Mouse (Mus musculus) gastrocnemius, adult 18-20 months (tissue): ENCODE data around the gene Gramd1c. TPM values are rescaled to one million over a fixed set of nuclear protein-coding genes. Genes with fewer than 3 reads are reported as not detected.

Source experiments
- DNase-seq: peaks from one replicate; pipeline ENCODE4 v3.0.0; 2021; ENCODE audit warnings: low spot score
- long read RNA-seq, 2 experiments: library from polyadenylated mRNA; stranded (forward); transcript quantifications; one replicate each; pipeline ENCODE4 v2.0.0; 2021
- total RNA-seq, 2 experiments: library from RNA; stranded (reverse); gene quantifications; 2 replicates each; pipeline ENCODE4 v1.2.3; 2021

The Gramd1c gene
- under 1 TPM; 0.25 to 0.26 TPM for total RNA-seq
- long read RNA-seq, experiment 1, result 0 reads
- long read RNA-seq, experiment 2, result 0 reads

GRCm38 (mm10) chr16:44063025-44063894 is at the start of gene Gramd1c:
TSS of gene Gramd1c (minus strand) at chr16:44063345.
- DNase-seq, result peak; percentile 44

GRCm38 (mm10) chr16:44109002-44109401 is 45.9 kb upstream of the Gramd1c start:
- no peak for DNase-seq

GRCm38 (mm10) chr16:44105211-44105610 is 42.1 kb upstream of the Gramd1c start:
- DNase-seq, result no peak

- no peak for DNase-seq
Measured at GRCm38 (mm10) chr16:44103806-44104766, 40.9 kb upstream of the Gramd1c start.

DNA sequence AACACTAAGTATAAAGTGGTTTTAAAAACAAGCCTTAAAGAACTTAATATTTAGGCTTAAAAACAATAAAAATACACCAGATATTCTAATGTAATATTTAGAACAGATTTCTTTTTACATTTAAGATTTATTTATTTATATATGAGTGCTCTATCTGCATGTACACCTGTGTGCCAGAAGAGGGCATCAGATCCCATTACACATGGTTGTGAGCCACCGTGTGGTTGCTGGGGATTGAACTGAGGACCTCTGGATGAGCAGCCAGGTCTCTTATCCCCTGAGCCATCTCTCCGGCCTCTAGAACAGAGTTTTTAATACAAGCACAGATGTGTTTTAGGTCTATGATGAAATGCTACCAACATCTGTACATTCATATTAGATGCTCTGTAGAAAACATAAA is 39.8 kb upstream of the Gramd1c start:
- no peak for DNase-seq

DNA sequence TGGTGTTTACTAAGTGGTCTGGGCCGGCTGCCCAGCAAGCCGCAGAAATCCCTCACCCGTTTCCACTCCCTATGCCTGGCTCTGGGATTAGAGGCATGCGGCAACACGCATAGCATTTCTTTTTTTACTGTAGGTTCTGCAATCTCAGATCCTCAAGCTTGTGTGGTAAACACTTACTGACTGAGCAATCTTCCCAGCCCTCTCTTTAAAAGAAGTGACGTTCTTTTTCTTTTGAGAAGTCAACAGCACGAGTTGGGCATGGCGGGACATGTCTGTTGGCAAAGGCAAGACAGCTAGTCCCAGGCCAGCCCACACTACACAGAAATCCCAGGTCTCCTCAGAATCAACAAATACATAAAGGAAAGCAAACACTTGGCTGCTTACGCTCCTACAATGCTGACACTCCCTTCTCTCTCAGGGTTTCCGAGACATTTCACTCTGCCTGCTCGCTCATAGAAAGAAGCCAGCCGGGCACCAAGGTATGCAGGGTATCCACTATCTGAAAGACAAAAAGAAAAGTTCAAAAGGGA is 38.1 kb upstream of the Gramd1c start:
- DNase-seq, result no peak

GRCm38 (mm10) chr16:44099377-44099776 is 36.2 kb upstream of the Gramd1c start:
- no peak for DNase-seq

- DNase-seq, result no peak
Measured at GRCm38 (mm10) chr16:44087650-44088049, 24.5 kb upstream of the Gramd1c start.

GRCm38 (mm10) chr16:44061341-44061740 is 1.8 kb downstream of the Gramd1c start:
- no peak for DNase-seq

- DNase-seq, result no peak
Measured at GRCm38 (mm10) chr16:44060604-44061286, 2.4 kb downstream of the Gramd1c start.

- peak; percentile 70 for DNase-seq
Measured at GRCm38 (mm10) chr16:44058745-44059144, 4.4 kb downstream of the Gramd1c start.

- no peak for DNase-seq
Measured at GRCm38 (mm10) chr16:44055766-44056165, 7.4 kb downstream of the Gramd1c start.

DNA sequence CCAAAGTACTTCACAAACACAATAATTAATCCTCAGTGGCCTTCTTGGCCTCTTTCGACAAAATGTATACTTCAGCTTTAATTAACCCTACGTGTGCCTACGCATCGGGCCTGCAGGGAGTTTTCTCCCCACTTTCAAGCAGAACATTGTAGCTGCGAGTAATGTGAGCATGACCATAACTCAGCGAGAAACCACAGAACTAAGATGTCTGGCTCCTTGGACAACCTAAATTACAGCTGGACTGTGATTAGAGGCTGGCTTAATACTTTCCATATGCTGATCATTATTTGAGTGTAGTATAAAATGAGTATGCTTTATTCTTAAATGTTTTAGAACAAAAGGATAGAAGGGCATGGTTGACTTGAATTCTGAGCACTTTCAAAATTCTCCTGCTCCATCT is 9.9 kb downstream of the Gramd1c start:
- DNase-seq, result no peak

GRCm38 (mm10) chr16:44052390-44052789 is 10.8 kb downstream of the Gramd1c start:
- DNase-seq, result no peak

DNA sequence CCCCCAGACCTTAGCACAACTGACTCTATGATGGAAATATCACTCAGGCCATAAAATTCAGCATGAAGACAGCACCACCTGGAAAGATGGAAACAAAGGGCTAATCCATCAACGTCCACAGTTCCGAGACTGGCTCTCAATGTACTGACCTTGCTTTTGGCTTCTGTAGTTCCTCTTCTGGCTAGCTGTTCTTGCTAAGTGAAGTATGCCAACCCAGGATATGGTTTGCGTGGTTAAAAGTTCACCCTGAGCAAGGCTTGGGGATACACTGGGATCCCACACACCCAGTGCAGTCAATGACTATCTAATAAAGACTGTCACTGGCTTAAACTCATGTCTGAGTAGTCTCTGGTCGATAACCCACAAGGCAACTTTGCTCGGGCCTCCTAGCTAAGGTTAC is 13.0 kb downstream of the Gramd1c start:
- no peak for DNase-seq

- DNase-seq, result no peak
Measured at GRCm38 (mm10) chr16:44039112-44039511, 24.0 kb downstream of the Gramd1c start.

DNA sequence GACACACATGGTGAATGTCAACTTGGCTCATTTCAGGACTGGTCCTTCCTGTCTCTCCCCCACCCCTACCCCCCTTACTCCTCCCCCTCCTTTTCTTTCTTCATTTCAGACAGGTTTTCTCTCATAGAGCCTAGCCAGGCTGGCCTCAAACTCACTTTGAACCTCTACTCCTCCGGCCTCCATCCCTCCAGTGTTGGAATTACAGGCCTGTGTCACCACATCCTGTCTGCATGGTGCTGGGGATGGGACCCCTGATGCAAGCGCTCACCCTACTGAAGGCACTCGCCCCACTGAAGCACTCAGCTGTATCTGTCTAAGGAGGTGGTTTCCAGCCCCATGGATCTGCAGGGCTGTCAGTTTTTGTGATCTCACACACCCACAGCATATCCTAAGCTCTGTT is 27.9 kb downstream of the Gramd1c start:
- no peak for DNase-seq

DNA sequence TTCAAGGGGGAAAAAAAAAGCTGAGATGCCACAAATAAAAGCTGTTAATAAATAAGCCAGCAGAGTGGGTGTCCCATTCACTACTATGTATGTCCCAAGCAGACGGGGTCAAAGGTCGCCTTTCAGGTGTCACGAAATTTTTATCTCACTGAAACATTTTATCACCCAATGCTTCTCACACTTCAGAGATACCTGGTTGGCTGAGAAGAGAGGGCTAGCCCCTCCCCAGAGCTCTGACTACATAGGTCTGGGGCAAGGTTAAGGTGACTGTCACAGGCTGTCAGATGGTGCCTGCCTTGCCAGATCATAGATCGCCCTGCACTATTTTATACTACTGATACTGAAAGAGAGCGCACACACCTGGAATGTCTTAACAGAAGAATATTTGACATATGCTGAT is 29.8 kb downstream of the Gramd1c start:
- no peak for DNase-seq

DNA sequence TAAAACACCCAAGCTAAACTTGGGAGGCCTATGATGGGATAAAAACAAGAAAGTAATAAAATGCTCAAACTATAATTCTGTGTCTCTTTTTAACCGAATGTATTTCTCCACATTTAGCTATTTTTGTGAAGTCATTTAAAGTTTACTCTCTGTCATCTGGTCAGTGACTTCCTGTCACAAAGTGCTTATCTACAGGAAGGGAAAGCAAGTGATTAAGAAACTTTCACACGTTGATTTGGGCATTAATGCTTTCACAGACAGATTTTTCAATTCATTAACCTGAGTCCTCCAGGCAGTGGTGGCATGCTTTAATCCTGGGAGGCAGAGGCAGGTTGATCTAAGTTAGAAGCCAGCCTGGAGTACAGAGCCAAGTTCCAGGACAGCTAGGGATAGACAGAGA is 33.9 kb downstream of the Gramd1c start:
- no peak for DNase-seq

- DNase-seq, result no peak
Measured at GRCm38 (mm10) chr16:44026822-44027221, 36.3 kb downstream of the Gramd1c start.

DNA sequence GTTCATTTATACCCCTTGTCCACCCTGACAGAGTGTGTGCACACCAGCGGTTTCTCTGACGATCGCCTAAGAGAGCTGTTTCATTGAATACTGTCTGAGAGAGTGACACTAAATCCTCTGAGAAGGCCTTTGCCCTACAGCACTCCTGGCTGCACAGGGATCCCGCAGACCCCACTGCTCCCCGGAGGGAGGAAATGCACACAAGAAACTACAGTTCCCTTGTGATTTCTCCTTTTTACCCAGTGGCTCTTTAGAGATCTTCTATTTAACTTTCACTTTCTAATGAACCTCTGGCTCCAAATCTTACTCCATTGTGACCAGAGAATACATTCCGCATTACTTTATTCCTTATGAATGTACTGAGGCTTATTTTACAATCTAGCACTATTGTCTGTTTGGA is 36.9 kb downstream of the Gramd1c start:
- DNase-seq, result no peak
